Mouse (Mus musculus) liver, postnatal 0 days (tissue): Measurements from ENCODE around the gene Agpat3. TPM values are rescaled to one million over a fixed set of nuclear protein-coding genes. Genes with fewer than 3 reads are reported as not detected.

ENCODE experiments used
- ATAC-seq: fragments of 200-750 bp; cut with Nextera tagmentation; 2 replicates; pipeline ENCODE4 v1.8.0; 2017; ENCODE audit warnings: mild to moderate bottlenecking, moderate library complexity
- DNase-seq: peaks from one replicate; pipeline ENCODE4 v3.0.0-alpha.2; 2016
- H3K27ac ChIP-seq: fragments of 300-500 bp; sonication (generic); 2 replicates; pipeline ENCODE4 v1.5.1; 2014; ENCODE audit warnings: antibody characterized with exemption, moderate library complexity, mild to moderate bottlenecking, low read depth
- H3K27me3 ChIP-seq: fragments of 300-500 bp; sonication (generic); 2 replicates; pipeline ENCODE4 v1.6.1; 2014; ENCODE audit warnings: low read length, control low read depth, mixed read lengths; ENCODE audit not compliant: insufficient read depth
- H3K36me3 ChIP-seq: fragments of 300-500 bp; sonication (generic); replicated peaks from 2 replicates; pipeline ENCODE4 v1.6.1; 2014; ENCODE audit warnings: mild to moderate bottlenecking, control low read depth, low read length, moderate library complexity, mixed read lengths; ENCODE audit not compliant: insufficient read depth
- H3K4me1 ChIP-seq: fragments of 300-500 bp; sonication (generic); 2 replicates; pipeline ENCODE4 v1.6.1; 2014; ENCODE audit warnings: antibody characterized with exemption, mild to moderate bottlenecking, control low read depth; ENCODE audit not compliant: insufficient read depth
- H3K4me2 ChIP-seq: fragments of 300-500 bp; sonication (generic); 2 replicates; pipeline ENCODE4 v1.6.1; 2014; ENCODE audit warnings: low read depth, mild to moderate bottlenecking, low read length, moderate library complexity, mixed read lengths
- H3K4me3 ChIP-seq: fragments of 300-500 bp; sonication (generic); 2 replicates; pipeline ENCODE4 v1.5.1; 2014; ENCODE audit warnings: low read depth, low read length
- H3K9ac ChIP-seq: fragments of 300-500 bp; sonication (generic); replicated peaks from 2 replicates; pipeline ENCODE4 v1.6.1; 2014; ENCODE audit warnings: mild to moderate bottlenecking, moderate library complexity
- H3K9me3 ChIP-seq: fragments of 300-500 bp; sonication (generic); 2 replicates; pipeline ENCODE4 v1.6.1; 2016; ENCODE audit warnings: mild to moderate bottlenecking, control low read depth, low read length, mixed read lengths
- CTCF ChIP-seq: sonication (generic); IDR thresholded peaks from 2 replicates; pipeline ENCODE4 v1.5.1; 2016; ENCODE audit warnings: antibody characterized with exemption, low read depth
- EP300 ChIP-seq: IDR thresholded peaks from 2 replicates; pipeline ENCODE4 v1.6.1; 2016; ENCODE audit warnings: antibody characterized with exemption, low read depth, mild to moderate bottlenecking
- WGBS: fragments of 180-500 bp; shearing (Covaris S2); extraction: QIAGEN DNeasy Blood & Tissue Kit; methylation state at CpG from one replicate; pipeline ENCODE4 v1.1.7; 2014; ENCODE audit not compliant: insufficient replicate concordance; 5-methylcytosine and 5-hydroxymethylcytosine counted together
- polyA plus RNA-seq: library from polyadenylated mRNA; unstranded; fragments of >200 nt; fragmentation: Nextera tagmentation; extraction: Ambion mirVana; gene quantifications from 2 replicates; pipeline ENCODE4 v1.2.1, GENCODE M21; 2015

Gene Agpat3
- polyA plus RNA-seq, 1 experiment from 2014 or later: 154 TPM

GRCm38 (mm10) chr10:78323214-78323880 lies 28.9 kb downstream of the Agpat3 start:
- TF ChIP-seq EP300: no peak
- no peak for TF ChIP-seq CTCF
- DNase-seq: no peak
- Histone ChIP-seq H3K36me3 (peaks cover 6% of the 10 kb centered on the region; the same call in 1 of the 2 replicates), H3K27me3 (no peaks in the 10 kb centered on the region), H3K9ac (no peak overlapping the region), H3K4me3 (no peak overlapping the region), H3K9me3 (no peaks in the 10 kb centered on the region), H3K4me1 (peaks cover 17% of the 10 kb centered on the region; the same call in 1 of the 2 replicates), H3K4me2 (no peak overlapping the region), H3K27ac (no peak overlapping the region)
- no peak for ATAC-seq
- 56% methylated on average over 7 of the region's 7 CpGs for WGBS

- Histone ChIP-seq H3K27ac (no peak overlapping the region), H3K9ac (no peak overlapping the region), H3K36me3 (peaks cover 6% of the 10 kb centered on the region; the same call in 1 of the 2 replicates), H3K4me2 (no peak overlapping the region), H3K4me3 (no peak overlapping the region), H3K27me3 (no peaks in the 10 kb centered on the region), H3K9me3 (no peaks in the 10 kb centered on the region), H3K4me1 (peaks cover 15% of the 10 kb centered on the region; the same call in 1 of the 2 replicates)
- DNase-seq: peak; percentile 44
- TF ChIP-seq CTCF (peak; percentile 60), EP300 (no peak)
- ATAC-seq: no peak
- WGBS: no CpG with 5 or more reads among the region's 1 CpGs
Measured at GRCm38 (mm10) chr10:78322806-78323205, 29.5 kb downstream of the Agpat3 start.

- DNase-seq (no peak), ATAC-seq (no peak)
- Histone ChIP-seq H3K9ac (no peak overlapping the region), H3K4me3 (no peak overlapping the region), H3K27ac (no peak overlapping the region), H3K36me3 (0 out of 2 replicates have a peak, but pooled peaks cover 4% of the 10 kb centered on the region), H3K27me3 (no peaks in the 10 kb centered on the region), H3K4me1 (peaks cover 11% of the 10 kb centered on the region; the same call in 1 of the 2 replicates), H3K4me2 (no peak overlapping the region), H3K9me3 (no peaks in the 10 kb centered on the region)
- 80% methylated on average over 3 of the region's 3 CpGs for WGBS
- TF ChIP-seq CTCF (no peak), EP300 (no peak)
Measured at GRCm38 (mm10) chr10:78321133-78321757, 31.0 kb downstream of the Agpat3 start.

- Histone ChIP-seq H3K4me1 (0 out of 2 replicates have a peak, but pooled peaks cover 8% of the 10 kb centered on the region), H3K36me3 (0 out of 2 replicates have a peak, but pooled peaks cover 4% of the 10 kb centered on the region), H3K9me3 (no peaks in the 10 kb centered on the region), H3K9ac (no peak overlapping the region), H3K4me2 (no peak overlapping the region), H3K4me3 (no peak overlapping the region), H3K27me3 (no peaks in the 10 kb centered on the region), H3K27ac (no peak overlapping the region)
- DNase-seq (no peak), ATAC-seq (no peak)
- WGBS: 83% methylated on average over 1 of the region's 1 CpGs
- TF ChIP-seq CTCF (no peak), EP300 (no peak)
Measured at GRCm38 (mm10) chr10:78320526-78320925, 31.8 kb downstream of the Agpat3 start.

GRCm38 (mm10) chr10:78319940-78320339 lies 32.3 kb downstream of the Agpat3 start:
- Histone ChIP-seq H3K36me3 (0 out of 2 replicates have a peak, but pooled peaks cover 4% of the 10 kb centered on the region), H3K9ac (no peak overlapping the region), H3K4me3 (no peak overlapping the region), H3K4me1 (0 out of 2 replicates have a peak, but pooled peaks cover 8% of the 10 kb centered on the region), H3K27me3 (no peaks in the 10 kb centered on the region), H3K4me2 (no peak overlapping the region), H3K27ac (no peak overlapping the region), H3K9me3 (no peaks in the 10 kb centered on the region)
- DNase-seq: no peak
- TF ChIP-seq CTCF: no peak
- TF ChIP-seq EP300: no peak
- ATAC-seq: no peak
- WGBS: 81% methylated on average over 9 of the region's 9 CpGs

- H3K4me3 ChIP-seq: no peak overlapping the region
- H3K4me2 ChIP-seq: no peak overlapping the region
- no peaks in the 10 kb centered on the region for H3K27me3 ChIP-seq
- TF ChIP-seq EP300 (no peak), CTCF (no peak)
- no peak overlapping the region for H3K9ac ChIP-seq
- H3K36me3 ChIP-seq: 0 out of 2 replicates have a peak, but pooled peaks cover 4% of the 10 kb centered on the region
- no peaks in the 10 kb centered on the region for H3K9me3 ChIP-seq
- no peak for DNase-seq
- H3K27ac ChIP-seq: no peak overlapping the region
- ATAC-seq: no peak
- WGBS: 65% methylated on average over 11 of the region's 11 CpGs
- no peaks in the 10 kb centered on the region for H3K4me1 ChIP-seq
Measured at GRCm38 (mm10) chr10:78317270-78317923, 34.9 kb downstream of the Agpat3 start.
